Mouse (Mus musculus): Measurements from ENCODE around the gene Cd300a.

The Cd300a gene

DNA sequence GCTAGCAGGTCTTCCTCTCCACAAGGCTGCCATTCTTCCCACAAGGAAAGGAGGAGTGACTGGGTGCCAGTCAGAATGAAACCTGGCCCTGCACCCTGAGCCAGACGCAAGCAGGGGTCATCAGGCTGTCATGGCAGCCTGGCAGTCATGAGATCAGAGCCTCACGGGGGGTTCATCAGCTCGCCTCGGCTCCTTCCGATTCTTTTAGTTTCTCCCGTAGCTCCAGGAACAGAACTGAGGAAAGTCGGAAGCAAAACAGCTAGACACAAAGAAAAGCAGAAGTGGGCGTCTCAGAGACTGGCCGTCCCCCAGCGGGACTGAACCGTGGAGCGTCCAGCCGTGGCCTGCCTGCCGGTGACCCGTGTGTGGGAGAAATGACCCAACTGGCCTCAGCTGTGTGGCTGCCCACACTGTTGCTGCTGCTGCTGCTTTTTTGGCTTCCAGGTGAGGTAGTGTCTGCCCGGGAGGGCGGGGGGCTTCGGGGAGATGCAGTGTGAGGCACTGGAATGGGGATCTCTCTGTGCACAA, at the start of gene Cd300a:
Gene Cd300a (plus strand): TSS at position 51 of the 528 bp plus-strand sequence.
- no peak for DNase-seq (ENCODE audit: low spot score)

- no peak for DNase-seq (ENCODE audit: low spot score)
Measured at GRCm38 (mm10) chr11:114843818-114844463, 45.9 kb upstream of the Cd300a start.

GRCm38 (mm10) chr11:114844464-114845220, 45.2 kb upstream of the Cd300a start:
- DNase-seq (ENCODE audit: low spot score) = no peak

GRCm38 (mm10) chr11:114846336-114846735, 43.5 kb upstream of the Cd300a start:
- DNase-seq (ENCODE audit: low spot score) = no peak

- DNase-seq (ENCODE audit: low spot score) = no peak
Measured at GRCm38 (mm10) chr11:114847008-114847407, 42.8 kb upstream of the Cd300a start.

GRCm38 (mm10) chr11:114849572-114849971, 40.3 kb upstream of the Cd300a start:
- no peak for DNase-seq (ENCODE audit: low spot score)

- no peak for DNase-seq (ENCODE audit: low spot score)
Measured at GRCm38 (mm10) chr11:114850066-114850451, 39.8 kb upstream of the Cd300a start.

DNA sequence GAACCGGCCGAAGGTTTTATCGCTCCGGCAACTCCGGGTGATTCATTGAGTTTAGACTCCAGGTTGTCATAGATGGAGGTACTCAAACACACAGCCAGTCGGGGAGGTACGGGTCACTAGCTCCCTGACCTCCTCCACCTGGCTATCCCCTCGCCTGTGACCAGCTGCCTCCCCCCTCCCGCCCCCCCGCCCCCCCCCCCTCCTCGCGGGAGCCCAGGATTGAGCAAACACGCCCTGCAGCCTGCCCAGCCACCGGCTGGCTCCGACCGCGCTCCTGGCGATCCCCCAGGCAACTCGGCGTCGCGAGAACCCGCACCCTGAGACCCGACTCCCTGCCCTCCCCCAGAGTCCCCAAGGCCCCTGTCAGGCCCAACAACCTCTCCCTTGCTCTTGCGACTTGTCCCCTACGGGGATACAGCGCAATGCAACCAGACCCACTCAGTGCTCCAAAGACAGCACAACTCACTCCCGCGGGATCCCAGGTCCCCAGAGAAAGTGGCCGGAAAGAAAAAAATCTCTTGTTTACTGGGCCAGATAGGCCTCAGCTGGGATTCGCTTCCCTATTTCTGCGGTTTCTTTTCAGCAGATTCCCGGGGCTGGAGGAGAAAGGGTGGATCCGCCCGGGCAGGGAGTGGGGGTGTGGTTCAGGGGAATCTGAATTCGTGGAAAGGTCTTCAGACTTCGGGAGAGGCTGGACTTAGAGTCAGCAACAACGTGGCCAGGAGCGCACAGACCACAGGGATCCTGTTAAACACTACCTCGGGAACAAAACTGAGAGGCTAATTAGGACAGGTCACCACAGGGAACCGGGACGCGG, 39.2 kb upstream of the Cd300a start, which contains the start of gene Gprc5c:
Gene Gprc5c (plus strand): TSS at position 701 of the 817 bp plus-strand sequence.
- DNase-seq (ENCODE audit: low spot score) = no peak

DNA sequence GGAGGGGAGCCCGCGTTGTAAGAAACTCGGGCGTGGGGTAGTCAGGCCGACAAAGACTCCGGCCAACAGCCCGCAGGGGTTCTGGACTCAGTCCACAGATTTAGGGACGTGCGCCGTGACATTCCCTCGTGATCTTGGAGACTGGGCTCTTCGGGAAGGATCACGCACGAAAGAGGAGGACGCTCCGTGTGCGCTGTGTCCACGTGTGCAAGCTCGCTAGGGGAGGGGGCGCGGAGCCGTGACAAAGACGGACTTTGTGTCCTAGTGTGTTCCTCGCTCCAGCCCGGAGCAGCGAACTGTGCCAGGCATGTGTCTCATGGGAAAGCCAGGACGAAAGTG, 38.6 kb upstream of the Cd300a start:
- DNase-seq (ENCODE audit: low spot score) = no peak

DNA sequence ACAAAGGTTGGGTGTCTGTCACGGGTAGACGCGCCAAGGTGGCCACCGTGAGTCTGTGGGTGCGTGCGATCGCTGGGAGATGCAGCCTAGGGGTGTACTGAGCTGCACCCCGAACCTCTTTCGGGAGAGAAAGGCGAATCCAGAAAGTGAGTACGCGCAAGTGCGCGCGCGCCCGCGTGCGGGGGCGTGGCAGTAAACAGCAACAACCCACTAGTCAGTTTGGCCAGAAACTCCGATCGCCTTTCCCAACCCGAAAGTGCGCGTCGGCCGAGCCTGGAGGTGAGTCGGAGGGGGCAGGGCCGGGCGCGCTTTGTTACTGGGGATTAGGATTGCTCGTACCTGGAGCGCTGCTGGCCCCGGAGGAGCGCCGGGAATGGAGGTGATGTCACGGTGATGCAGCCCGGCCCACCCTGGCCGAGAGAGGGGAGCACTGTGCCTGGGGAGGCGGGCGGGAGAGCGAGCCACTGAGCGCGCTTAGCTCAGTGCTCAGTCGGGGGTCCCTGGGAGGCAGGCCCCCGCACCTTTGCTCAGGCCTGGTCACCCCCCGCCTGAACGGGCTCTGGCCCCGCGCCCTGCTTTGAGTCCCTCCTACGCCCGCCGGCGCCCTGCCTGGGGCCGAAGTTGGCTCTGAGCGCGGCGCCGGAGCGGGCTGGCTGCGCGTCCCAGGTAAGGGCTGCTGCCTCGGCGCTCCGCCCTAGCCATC, 38.1 kb upstream of the Cd300a start:
- no peak for DNase-seq (ENCODE audit: low spot score)

DNA sequence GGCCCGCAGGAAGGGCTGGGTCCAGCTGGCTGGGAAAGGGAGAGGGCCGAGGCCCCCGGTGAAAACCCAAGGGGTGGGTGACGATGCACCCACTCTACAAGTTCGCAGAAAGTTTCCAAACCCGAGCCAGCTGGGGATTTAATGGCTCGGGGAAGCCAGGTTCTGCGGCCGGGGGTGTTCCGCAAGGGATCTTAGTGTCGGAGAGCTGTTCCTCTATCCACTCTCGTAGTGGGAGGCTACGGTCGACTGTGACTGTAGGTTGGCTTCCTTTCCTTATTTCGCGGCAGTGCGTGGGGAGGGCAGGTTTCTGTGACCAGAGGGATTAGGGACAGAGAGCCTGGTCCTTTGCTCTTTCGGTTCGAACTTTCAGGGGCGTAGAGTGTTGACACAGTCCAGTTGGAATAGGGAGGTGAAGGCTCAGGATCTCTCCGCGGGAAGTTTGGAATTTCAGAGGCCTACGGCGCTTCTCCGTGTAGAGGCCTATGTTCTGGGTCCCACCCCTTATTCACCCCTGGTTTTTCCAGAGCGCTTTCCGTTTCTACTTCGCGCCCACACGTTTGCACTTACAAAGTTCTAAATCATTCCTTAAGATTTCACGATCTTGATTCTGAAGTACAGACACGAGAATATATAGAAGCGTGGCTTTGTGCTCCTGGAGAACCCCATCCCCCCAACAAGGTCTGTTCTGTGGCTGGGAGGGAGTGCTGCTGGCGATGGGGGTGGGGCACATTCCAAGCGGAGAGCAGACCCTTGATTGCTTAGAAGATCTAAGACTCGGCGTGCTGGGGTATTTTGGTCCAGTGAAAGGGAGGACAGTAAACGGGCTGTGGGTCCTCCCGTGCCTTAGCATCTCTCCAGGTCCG, 37.3 kb upstream of the Cd300a start:
- DNase-seq (ENCODE audit: low spot score) = no peak

DNA sequence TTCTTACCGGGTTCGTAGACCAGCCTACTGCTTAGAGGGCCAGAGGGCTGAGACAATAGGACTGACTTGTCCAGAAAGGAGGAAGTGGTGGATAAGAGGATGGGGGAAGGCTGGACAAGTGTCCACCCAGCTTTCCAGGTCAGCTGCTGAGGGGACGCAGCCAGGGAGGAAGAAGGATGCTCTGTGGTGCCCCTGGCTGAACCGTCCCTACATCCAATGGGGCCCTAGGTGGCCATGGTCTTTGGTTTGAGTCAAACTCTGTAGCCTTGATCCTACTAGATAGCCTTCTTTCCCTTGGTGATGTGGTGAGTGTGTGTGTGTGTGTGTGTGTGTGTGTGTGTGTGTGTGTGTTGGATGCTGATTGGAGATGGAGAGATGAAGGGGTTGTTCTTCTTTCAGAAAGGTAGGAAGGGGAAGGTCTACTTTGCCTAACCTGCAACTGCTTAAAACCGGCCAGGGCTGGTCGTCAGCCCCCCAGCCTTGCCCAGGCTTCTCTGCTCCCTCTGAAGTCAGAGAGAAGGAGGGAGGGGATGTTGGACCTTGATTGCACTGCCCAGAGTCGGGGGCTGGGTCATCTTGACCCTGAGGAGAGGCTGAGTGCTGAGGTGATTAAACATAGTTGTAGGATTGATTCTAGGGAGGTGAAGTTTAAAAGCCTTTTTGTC, 36.5 kb upstream of the Cd300a start:
- no peak for DNase-seq (ENCODE audit: low spot score)

DNA sequence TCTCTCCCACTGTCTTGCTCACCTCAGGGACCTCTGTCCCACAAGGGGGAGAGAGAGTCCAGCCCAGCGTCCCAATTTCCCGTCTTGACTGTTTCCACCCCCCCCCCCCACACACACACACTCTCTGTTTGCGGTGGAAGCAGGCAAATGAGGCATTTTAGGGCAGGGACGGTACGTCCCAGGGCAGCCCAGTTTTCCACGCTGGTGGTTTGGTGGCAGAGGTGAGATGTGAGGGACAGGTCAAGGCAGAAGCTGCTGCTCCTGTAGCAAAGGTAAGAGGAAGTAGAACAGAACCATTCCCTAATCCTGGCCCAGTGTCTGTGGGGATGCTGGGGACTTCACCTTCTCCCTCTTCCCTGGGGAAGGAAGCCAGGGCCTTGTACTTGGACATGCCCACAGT, 35.3 kb upstream of the Cd300a start:
- DNase-seq (ENCODE audit: low spot score) = no peak

GRCm38 (mm10) chr11:114856125-114856524, 33.7 kb upstream of the Cd300a start:
- no peak for DNase-seq (ENCODE audit: low spot score)

DNA sequence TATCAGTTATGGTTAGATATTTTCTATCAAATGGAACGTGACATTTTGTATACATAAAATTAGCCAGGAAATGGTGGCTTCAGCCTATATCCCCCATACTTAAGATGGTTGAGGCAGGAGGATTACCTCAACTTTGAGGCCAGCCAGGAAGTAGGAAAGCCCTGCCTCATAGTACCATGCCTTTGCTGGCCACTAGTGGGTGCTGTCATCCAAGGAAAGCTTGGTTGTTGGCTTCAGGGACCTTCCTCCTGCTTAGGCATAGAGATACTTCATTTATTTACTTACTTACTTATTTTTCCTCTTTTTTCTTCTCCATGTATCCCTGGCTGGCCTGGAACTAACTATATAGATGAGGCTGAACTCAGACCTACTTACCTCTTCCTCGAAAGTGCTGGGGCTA, 31.2 kb upstream of the Cd300a start:
- no peak for DNase-seq (ENCODE audit: low spot score)

DNA sequence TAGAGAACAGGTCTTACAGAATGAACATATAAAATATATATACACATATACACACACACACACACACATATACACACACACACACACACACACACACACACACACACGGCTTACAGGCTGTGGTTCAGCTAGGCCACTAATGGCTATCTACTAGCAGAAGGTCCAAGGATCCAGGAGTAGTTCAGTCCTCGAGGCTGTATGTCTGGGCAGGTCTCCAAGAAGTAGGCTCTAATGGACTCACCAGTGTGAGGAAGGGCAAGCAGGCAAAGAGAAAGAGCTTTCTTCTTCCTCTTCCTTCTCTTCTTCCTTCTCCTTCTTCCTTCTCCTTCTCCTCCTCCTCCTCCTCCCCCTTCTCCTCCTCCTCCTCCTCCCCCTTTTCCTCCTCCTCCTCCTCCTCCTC, 28.8 kb upstream of the Cd300a start:
- DNase-seq (ENCODE audit: low spot score) = no peak

DNA sequence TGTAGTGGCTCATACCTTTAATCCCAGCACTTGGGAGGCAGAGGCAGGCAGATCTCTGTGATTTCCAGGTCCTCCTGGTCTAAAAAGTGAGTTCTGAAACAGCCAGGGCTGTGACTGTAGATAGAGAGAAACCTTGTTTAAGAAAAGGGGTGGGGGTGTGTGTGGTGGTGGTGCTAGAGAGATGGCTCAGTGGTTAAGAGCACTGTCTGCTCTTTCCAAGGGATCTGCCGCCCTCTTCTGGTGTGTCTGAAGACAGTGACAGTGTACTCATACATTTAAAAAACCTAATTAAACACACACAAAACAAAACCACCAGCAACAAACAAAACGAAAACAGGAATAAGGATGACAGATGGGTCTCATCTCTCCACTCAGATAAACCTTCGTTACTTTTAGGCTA, 27.2 kb upstream of the Cd300a start:
- DNase-seq (ENCODE audit: low spot score) = no peak

DNA sequence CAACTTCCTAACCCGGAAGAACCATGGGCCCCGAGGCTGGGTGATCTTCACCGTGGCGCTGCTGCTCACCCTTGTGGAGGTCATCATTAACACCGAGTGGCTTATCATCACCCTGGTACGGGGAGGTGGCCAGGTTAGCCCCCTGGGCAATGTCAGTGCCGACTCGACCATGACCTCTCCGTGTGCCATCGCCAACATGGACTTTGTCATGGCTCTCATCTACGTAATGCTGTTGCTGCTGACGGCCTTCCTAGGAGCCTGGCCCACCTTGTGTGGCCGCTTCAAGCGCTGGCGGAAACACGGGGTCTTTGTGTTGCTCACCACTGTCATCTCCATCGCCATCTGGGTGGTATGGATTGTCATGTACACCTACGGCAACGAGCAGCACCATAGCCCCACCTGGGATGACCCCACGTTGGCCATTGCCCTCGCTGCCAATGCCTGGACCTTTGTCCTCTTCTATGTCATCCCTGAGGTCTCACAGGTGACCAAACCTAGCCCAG, 25.9 kb upstream of the Cd300a start:
- DNase-seq (ENCODE audit: low spot score) = no peak

- no peak for DNase-seq (ENCODE audit: low spot score)
Measured at GRCm38 (mm10) chr11:114865999-114866398, 23.8 kb upstream of the Cd300a start.

Data from c-Kit-positive CD71-positive TER-119-positive erythroid progenitor cells, embryonic 14.5 days (primary cell).